21 mouse cellular contexts compared by ENCODE assay signal in genomic region chr2:103465429-103465828, GRCm38 (mm10). TPM values are rescaled to one million over a fixed set of nuclear protein-coding genes. Genes with fewer than 3 reads are reported as not detected.
"Had no signal": no experiment of that assay in that cellular context is flagged by ENCODE, and none has a peak within 500 bp of the region (broad histone marks: within the 10 kb centered on the region; RNA-seq: fewer than 3 reads in every experiment).

No protein-coding gene starts in this region.

- H3K4me2 ChIP-seq: lung, embryonic 15.5 days; midbrain, embryonic 12.5 days; neural tube, embryonic 12.5 days had no signal

- H3K27me3 ChIP-seq: lung, embryonic 15.5 days; megakaryocyte, embryonic 14.5 days; midbrain, embryonic 12.5 days; neural tube, embryonic 12.5 days had no signal

- DNase-seq: liver, postnatal 0 days; lung, adult 2 months; lung, postnatal 14 days; lung, postnatal 36 days; midbrain, embryonic 14.5 days; right cerebral cortex, postnatal 14 days; spleen, adult 18-20 months; thymus, adult 18-20 months; thymus, postnatal 14 days; thymus, postnatal 36 days had no signal

- ATAC-seq: liver, postnatal 0 days; lung, postnatal 0 days had no signal

- H3K4me1 ChIP-seq: megakaryocyte, embryonic 14.5 days; midbrain, embryonic 12.5 days; neural tube, embryonic 12.5 days had no signal

- H3K9ac ChIP-seq: liver, postnatal 0 days; lung, embryonic 15.5 days; midbrain, embryonic 12.5 days; neural tube, embryonic 12.5 days had no signal

- H3K27ac ChIP-seq: lung, embryonic 15.5 days; macrophage; midbrain, embryonic 12.5 days; neural tube, embryonic 12.5 days had no signal

- H3K4me3 ChIP-seq: lung, embryonic 15.5 days; megakaryocyte, embryonic 14.5 days; midbrain, embryonic 12.5 days; neural tube, embryonic 12.5 days had no signal

- H3K9me3 ChIP-seq: lung, embryonic 15.5 days; megakaryocyte, embryonic 14.5 days; midbrain, embryonic 12.5 days; neural tube, embryonic 12.5 days had no signal

RNA-seq across cellular contexts. Expression of gene Elf5, which starts 53.9 kb away (rescaled TPM):
- total RNA-seq: megakaryocyte progenitor cell, adult 5-6 weeks; monocyte, adult 5-6 weeks; neutrophil, adult 5-6 weeks had no signal
- polyA plus RNA-seq: liver, postnatal 0 days; macrophage; midbrain, embryonic 14.5 days; midbrain, postnatal 0 days; neural tube, embryonic 12.5 days; neural tube, embryonic 14.5 days had no signal
